Mouse (Mus musculus): Measurements from ENCODE around the gene Ppp4r3a. TPM values are rescaled to one million over a fixed set of nuclear protein-coding genes. Genes with fewer than 3 reads are reported as not detected.
A peak's percentile ranks its signal among the peaks of the same experiment; 100 is the strongest.

The Ppp4r3a gene
- polyA plus RNA-seq, 1 experiment = 12.7 TPM

- TF ChIP-seq CEBPB (IDR thresholded peaks at IDR 0.05; ENCODE audit: low read depth) (no peak), MAX (IDR thresholded peaks at IDR 0.05) (no peak), MYOD1 (IDR thresholded peaks at IDR 0.05; ENCODE audit: control insufficient read depth, insufficient read length, low read depth) (no peak), USF1 (IDR thresholded peaks at IDR 0.05; ENCODE audit: low read depth) (no peak), MYOG (IDR thresholded peaks at IDR 0.05; ENCODE audit: control insufficient read depth, extremely low read depth, insufficient read length) (no peak), CTCF (IDR thresholded peaks at IDR 0.05; ENCODE audit: control insufficient read depth, insufficient read depth, insufficient read length) (no peak), FOSL1 (IDR thresholded peaks at IDR 0.05; ENCODE audit: insufficient read depth, low read length, poor library complexity, severe bottlenecking) (no peak)
- no peak overlapping the region for H3ac ChIP-seq (ENCODE audit: control insufficient read depth, insufficient read length, low read depth)
- no peaks in the 10 kb centered on the region for H3K36me3 ChIP-seq (ENCODE audit: control insufficient read depth, insufficient read depth)
- H3K79me2 ChIP-seq (ENCODE audit: control insufficient read depth, insufficient read depth) = peaks cover 61% of the 10 kb centered on the region
- no peak overlapping the region for H3K4me3 ChIP-seq (ENCODE audit: insufficient read depth, poor library complexity, severe bottlenecking)
- no peaks in the 10 kb centered on the region for H3K27me3 ChIP-seq (ENCODE audit: control insufficient read depth, insufficient read depth, insufficient read length)
- peaks cover 7% of the 10 kb centered on the region for H3K79me3 ChIP-seq (ENCODE audit: low read depth)
Measured at GRCm38 (mm10) chr12:101002801-101003513, 80.5 kb downstream of the Ppp4r3a start.

DNA sequence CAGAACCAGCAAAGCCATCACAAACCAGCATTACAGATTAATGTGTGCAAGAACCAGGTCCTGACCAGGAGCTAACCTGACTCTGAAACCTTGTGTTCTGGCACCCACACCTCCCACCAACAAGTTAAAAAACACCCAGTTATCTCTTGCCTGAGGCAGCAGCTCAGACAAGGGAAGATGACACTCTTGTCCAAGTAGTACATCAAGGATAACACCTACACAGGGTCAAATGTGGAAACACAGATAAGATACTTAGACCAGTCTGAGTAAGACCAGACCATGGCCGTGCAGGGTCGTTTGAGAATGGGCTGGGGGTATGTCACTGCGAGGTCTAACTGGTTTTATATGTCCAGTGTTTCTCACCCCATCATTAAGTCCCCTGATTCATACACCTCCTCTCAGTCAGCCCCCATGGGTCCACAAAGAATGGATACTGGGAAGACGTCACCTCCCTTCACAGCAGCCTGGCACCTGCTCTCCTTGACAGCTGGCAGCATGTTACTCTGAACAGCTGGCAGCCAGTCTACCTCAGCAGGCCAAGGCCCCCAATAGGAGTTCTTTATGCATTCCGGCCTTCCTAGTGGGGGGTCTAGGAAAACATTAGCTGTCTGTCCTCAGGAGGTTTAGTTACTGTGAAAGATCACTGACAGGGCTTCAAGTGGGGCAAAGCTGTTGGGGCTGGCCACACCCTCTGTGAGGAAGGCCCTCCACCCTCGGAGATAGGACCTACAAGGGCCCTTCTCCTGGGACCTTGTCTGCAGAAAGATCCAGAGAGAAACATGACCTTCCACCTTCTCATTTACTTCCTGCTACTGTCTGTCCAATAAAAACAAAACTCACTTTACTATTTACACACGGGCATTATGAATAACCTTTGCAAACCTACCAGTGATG, 84.2 kb downstream of the Ppp4r3a start:
- H3K27me3 ChIP-seq (ENCODE audit: control insufficient read depth, insufficient read depth, insufficient read length) = no peaks in the 10 kb centered on the region
- H3ac ChIP-seq (ENCODE audit: control insufficient read depth, insufficient read length, low read depth) = no peak overlapping the region
- peaks cover 33% of the 10 kb centered on the region for H3K79me2 ChIP-seq (ENCODE audit: control insufficient read depth, insufficient read depth)
- H3K36me3 ChIP-seq (ENCODE audit: control insufficient read depth, insufficient read depth) = no peaks in the 10 kb centered on the region
- H3K79me3 ChIP-seq (ENCODE audit: low read depth) = peaks cover 5% of the 10 kb centered on the region
- TF ChIP-seq CEBPB (IDR thresholded peaks at IDR 0.05; ENCODE audit: low read depth) (no peak), MYOD1 (IDR thresholded peaks at IDR 0.05; ENCODE audit: control insufficient read depth, insufficient read length, low read depth) (peak; percentile 98)
- no peak overlapping the region for H3K4me3 ChIP-seq (ENCODE audit: insufficient read depth, poor library complexity, severe bottlenecking)

- Histone ChIP-seq H3ac (ENCODE audit: control insufficient read depth, insufficient read length, low read depth) (no peak overlapping the region), H3K79me3 (ENCODE audit: low read depth) (peaks cover 6% of the 10 kb centered on the region), H3K36me3 (ENCODE audit: control insufficient read depth, insufficient read depth) (no peaks in the 10 kb centered on the region), H3K79me2 (ENCODE audit: control insufficient read depth, insufficient read depth) (peaks cover 30% of the 10 kb centered on the region), H3K4me3 (ENCODE audit: insufficient read depth, poor library complexity, severe bottlenecking) (no peak overlapping the region), H3K27me3 (ENCODE audit: control insufficient read depth, insufficient read depth, insufficient read length) (no peaks in the 10 kb centered on the region)
- no peak for TF ChIP-seq FOSL1 (IDR thresholded peaks at IDR 0.05; ENCODE audit: insufficient read depth, low read length, poor library complexity, severe bottlenecking)
- TF ChIP-seq MAX (IDR thresholded peaks at IDR 0.05) = peak; percentile 38
- no peak for TF ChIP-seq CTCF (IDR thresholded peaks at IDR 0.05; ENCODE audit: control insufficient read depth, insufficient read depth, insufficient read length)
- TF ChIP-seq MYOD1 (IDR thresholded peaks at IDR 0.05; ENCODE audit: control insufficient read depth, insufficient read length, low read depth) = peak; percentile 78
- no peak for TF ChIP-seq USF1 (IDR thresholded peaks at IDR 0.05; ENCODE audit: low read depth)
- TF ChIP-seq CEBPB (IDR thresholded peaks at IDR 0.05; ENCODE audit: low read depth) = peak; percentile 95
- no peak for TF ChIP-seq MYOG (IDR thresholded peaks at IDR 0.05; ENCODE audit: control insufficient read depth, extremely low read depth, insufficient read length)
Measured at GRCm38 (mm10) chr12:100998564-100998962, 84.9 kb downstream of the Ppp4r3a start.

DNA sequence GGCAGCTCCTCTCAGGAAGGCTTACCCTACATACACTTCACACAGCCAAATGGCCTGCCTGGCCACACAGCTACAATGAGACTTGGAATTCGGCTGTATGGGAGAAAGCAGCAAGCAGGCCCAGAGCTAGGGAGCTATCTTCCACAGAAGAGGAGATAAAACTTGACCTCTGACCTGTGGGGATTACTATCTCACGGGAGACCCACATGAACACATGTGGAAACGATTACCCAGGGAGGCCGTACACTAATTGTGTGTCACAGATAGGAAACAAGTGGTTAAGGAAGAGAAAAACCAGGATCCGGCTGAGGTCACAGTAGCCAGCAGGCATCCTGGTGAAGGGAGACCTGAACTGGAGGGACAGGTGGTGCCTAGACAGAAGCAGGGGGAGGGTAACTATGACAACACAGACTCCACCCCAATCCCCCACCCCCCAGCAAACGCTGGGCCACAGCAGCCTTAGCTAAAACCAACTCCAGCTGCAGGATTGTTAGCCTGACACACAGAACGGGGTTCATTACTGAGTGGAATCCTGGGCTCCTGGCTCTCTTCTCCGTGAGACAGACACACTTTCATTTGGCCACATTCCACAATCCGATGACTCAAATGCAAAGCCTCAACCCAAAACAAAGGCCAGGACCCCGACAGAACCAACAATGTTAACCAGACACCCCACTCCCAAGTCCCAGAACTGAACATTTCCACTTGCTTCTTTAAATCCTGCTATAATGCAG, 85.5 kb downstream of the Ppp4r3a start:
- no peak overlapping the region for H3K4me3 ChIP-seq (ENCODE audit: insufficient read depth, poor library complexity, severe bottlenecking)
- peaks cover 30% of the 10 kb centered on the region for H3K79me2 ChIP-seq (ENCODE audit: control insufficient read depth, insufficient read depth)
- H3K27me3 ChIP-seq (ENCODE audit: control insufficient read depth, insufficient read depth, insufficient read length) = no peaks in the 10 kb centered on the region
- no peaks in the 10 kb centered on the region for H3K36me3 ChIP-seq (ENCODE audit: control insufficient read depth, insufficient read depth)
- H3ac ChIP-seq (ENCODE audit: control insufficient read depth, insufficient read length, low read depth) = peak overlapping the region; percentile 37
- peaks cover 6% of the 10 kb centered on the region for H3K79me3 ChIP-seq (ENCODE audit: low read depth)
- TF ChIP-seq MYOD1 (IDR thresholded peaks at IDR 0.05; ENCODE audit: control insufficient read depth, insufficient read length, low read depth) (peak; percentile 97), FOSL1 (IDR thresholded peaks at IDR 0.05; ENCODE audit: insufficient read depth, low read length, poor library complexity, severe bottlenecking) (no peak)

DNA sequence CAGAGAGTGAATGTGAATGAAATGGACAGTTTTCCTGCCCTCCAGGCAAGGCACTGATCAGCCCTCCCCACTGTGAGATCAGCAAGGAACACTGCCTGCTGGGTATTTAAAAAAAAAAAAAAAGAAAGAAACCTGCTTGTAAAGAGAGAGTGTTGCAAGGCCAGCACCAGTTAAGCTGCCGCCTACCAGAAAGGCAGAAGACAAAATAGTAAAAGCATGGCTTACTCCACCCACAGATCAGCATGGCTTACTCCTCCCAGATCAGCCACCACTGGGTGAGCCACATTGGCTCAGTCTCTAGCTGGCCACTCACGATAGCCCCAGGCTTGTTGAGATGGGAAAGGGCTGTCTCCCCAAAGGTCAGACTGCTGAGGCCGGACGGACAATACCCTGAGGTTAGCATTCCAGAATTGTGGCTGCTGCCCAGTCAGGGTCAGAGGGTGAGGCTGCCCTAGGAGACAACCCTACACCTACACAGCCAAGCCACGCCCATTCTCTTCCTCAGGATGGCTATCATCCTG, 87.1 kb downstream of the Ppp4r3a start:
- H3K4me3 ChIP-seq (ENCODE audit: insufficient read depth, poor library complexity, severe bottlenecking) = no peak overlapping the region
- H3K79me2 ChIP-seq (ENCODE audit: control insufficient read depth, insufficient read depth) = peaks cover 26% of the 10 kb centered on the region
- peak overlapping the region; percentile 8 for H3ac ChIP-seq (ENCODE audit: control insufficient read depth, insufficient read length, low read depth)
- TF ChIP-seq MAX (IDR thresholded peaks at IDR 0.05) (peak; percentile 34), CTCF (IDR thresholded peaks at IDR 0.05; ENCODE audit: control insufficient read depth, insufficient read depth, insufficient read length) (no peak), CEBPB (IDR thresholded peaks at IDR 0.05; ENCODE audit: low read depth) (peak; percentile 23)
- H3K27me3 ChIP-seq (ENCODE audit: control insufficient read depth, insufficient read depth, insufficient read length) = no peaks in the 10 kb centered on the region
- peaks cover 4% of the 10 kb centered on the region for H3K79me3 ChIP-seq (ENCODE audit: low read depth)
- H3K36me3 ChIP-seq (ENCODE audit: control insufficient read depth, insufficient read depth) = no peaks in the 10 kb centered on the region

Measured in C2C12 (cell line).